Mouse (Mus musculus): ENCODE data around the gene Cracr2b.
"Not testable (repeated sequence)": the region's sequence is repeated elsewhere in the genome, so short reads cannot be mapped to it uniquely, and the experiment has no call there.

GRCm38 (mm10) chr7:141446374-141446773 is 14.5 kb upstream of the Cracr2b start:
- TF ChIP-seq POLR2A (IDR thresholded peaks at IDR 0.05; ENCODE audit: borderline replicate concordance, control insufficient read depth, low read depth, low read length); CTCF (IDR thresholded peaks at IDR 0.05; ENCODE audit: control insufficient read depth, insufficient read depth, low read length): not testable (repeated sequence)
